Mouse (Mus musculus) stomach, embryonic 15.5 days (tissue): Measurements from ENCODE around the gene Fbxo11. TPM values are rescaled to one million over a fixed set of nuclear protein-coding genes. Genes with fewer than 3 reads are reported as not detected.
"Not testable (repeated sequence)": the region's sequence is repeated elsewhere in the genome, so short reads cannot be mapped to it uniquely, and the experiment has no call there.

ENCODE experiments used
- ATAC-seq: fragments of 200-750 bp; cut with Nextera tagmentation; 2 replicates; pipeline ENCODE4 v1.8.0; 2017; ENCODE audit warnings: low read depth, moderate number of reproducible peaks, moderate TSS enrichment; ENCODE audit not compliant: insufficient read depth, low FRiP score
- H3K27ac ChIP-seq: fragments of 300-500 bp; sonication (generic); 2 replicates; pipeline ENCODE4 v1.5.1; 2015; ENCODE audit warnings: mild to moderate bottlenecking, inconsistent platforms
- H3K27me3 ChIP-seq: fragments of 300-500 bp; sonication (generic); replicated peaks from 2 replicates; pipeline ENCODE4 v1.6.1; 2015; ENCODE audit warnings: inconsistent platforms
- H3K36me3 ChIP-seq: fragments of 300-500 bp; sonication (generic); 2 replicates; pipeline ENCODE4 v1.6.1; 2015; ENCODE audit warnings: inconsistent platforms
- H3K4me1 ChIP-seq: fragments of 300-500 bp; sonication (generic); 2 replicates; pipeline ENCODE4 v1.6.1; 2015; ENCODE audit warnings: inconsistent platforms
- H3K4me2 ChIP-seq: fragments of 300-500 bp; sonication (generic); 2 replicates; pipeline ENCODE4 v1.6.1; 2015; ENCODE audit warnings: mild to moderate bottlenecking, inconsistent platforms
- H3K4me3 ChIP-seq: fragments of 300-500 bp; sonication (generic); replicated peaks from 2 replicates; pipeline ENCODE4 v1.5.1; 2015; ENCODE audit warnings: inconsistent platforms
- H3K9ac ChIP-seq: fragments of 300-500 bp; sonication (generic); 2 replicates; pipeline ENCODE4 v1.6.1; 2015; ENCODE audit warnings: inconsistent platforms
- H3K9me3 ChIP-seq: fragments of 300-500 bp; sonication (generic); 2 replicates; pipeline ENCODE4 v1.6.1; 2016; ENCODE audit warnings: inconsistent platforms
- WGBS: fragments of 180-500 bp; shearing (Covaris S2); methylation state at CpG from one replicate; pipeline ENCODE4 v1.1.7; 2015; 5-methylcytosine and 5-hydroxymethylcytosine counted together
- polyA plus RNA-seq: library from polyadenylated mRNA; unstranded; fragments of >200 nt; fragmentation: Nextera tagmentation; extraction: Ambion mirVana; gene quantifications from 2 replicates; pipeline ENCODE4 v1.2.1, GENCODE M21; 2015

The Fbxo11 gene
- polyA plus RNA-seq, 1 experiment from 2014 or later: 15.2 TPM

DNA sequence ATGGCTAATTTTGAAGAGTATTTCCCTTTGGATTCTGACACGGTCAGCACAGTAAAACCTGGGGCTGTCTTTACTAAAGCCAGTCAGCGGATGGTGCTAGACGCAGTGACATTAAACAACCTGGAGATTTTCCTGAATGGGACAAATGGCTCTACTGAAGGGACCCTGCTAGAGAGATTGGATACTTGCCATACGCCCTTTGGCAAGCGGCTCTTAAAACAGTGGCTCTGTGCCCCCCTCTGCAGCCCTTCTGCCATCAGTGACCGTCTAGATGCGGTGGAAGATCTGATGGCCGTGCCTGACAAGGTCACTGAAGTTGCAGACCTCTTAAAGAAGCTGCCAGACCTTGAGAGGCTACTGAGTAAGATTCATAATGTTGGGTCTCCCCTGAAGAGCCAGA, 79.2 kb downstream of the Fbxo11 start:
- WGBS: 80% methylated on average over 8 of the region's 8 CpGs
- peaks cover 49% of the 10 kb centered on the region for H3K36me3 ChIP-seq
- no peaks in the 10 kb centered on the region for H3K9me3 ChIP-seq
- no peak for ATAC-seq
- H3K4me2 ChIP-seq: no peak overlapping the region
- H3K27ac ChIP-seq: no peak overlapping the region
- H3K27me3 ChIP-seq: no peaks in the 10 kb centered on the region
- H3K4me3 ChIP-seq: no peak overlapping the region
- H3K4me1 ChIP-seq: no peaks in the 10 kb centered on the region
- H3K9ac ChIP-seq: no peak overlapping the region

DNA sequence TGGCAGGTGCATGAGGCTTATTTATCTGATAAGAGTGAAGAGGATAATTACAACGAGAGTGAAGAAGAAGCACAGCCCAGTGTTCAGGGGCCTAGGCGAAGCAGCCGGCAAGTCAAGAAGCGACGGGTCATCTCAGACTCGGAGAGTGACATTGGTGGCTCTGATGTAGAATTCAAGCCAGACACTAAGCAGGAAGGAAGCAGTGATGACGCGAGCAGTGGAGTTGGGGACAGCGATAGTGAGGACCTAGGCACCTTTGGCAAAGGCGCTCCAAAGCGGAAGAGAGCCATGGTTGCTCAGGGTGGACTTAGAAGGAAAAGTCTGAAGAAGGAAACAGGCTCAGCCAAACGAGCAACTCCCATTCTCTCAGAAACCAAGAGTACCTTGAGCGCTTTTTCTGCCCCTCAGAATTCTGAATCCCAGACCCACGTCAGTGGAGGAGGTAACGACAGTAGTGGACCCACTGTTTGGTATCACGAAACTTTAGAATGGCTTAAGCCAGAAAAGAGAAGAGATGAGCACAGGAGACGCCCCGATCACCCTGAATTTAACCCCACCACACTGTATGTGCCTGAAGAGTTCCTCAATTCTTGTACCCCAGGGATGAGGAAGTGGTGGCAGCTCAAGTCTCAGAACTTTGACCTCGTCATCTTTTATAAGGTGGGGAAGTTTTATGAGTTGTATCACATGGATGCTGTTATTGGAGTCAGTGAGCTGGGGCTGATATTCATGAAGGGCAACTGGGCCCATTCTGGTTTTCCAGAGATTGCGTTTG, 80.5 kb downstream of the Fbxo11 start:
- Histone ChIP-seq H3K27ac (no peak overlapping the region), H3K9ac (no peak overlapping the region), H3K4me2 (no peak overlapping the region), H3K4me1 (no peaks in the 10 kb centered on the region), H3K4me3 (no peak overlapping the region), H3K27me3 (no peaks in the 10 kb centered on the region), H3K36me3 (peaks cover 39% of the 10 kb centered on the region), H3K9me3 (no peaks in the 10 kb centered on the region)
- ATAC-seq: no peak
- 89% methylated on average over 20 of the region's 20 CpGs for WGBS

DNA sequence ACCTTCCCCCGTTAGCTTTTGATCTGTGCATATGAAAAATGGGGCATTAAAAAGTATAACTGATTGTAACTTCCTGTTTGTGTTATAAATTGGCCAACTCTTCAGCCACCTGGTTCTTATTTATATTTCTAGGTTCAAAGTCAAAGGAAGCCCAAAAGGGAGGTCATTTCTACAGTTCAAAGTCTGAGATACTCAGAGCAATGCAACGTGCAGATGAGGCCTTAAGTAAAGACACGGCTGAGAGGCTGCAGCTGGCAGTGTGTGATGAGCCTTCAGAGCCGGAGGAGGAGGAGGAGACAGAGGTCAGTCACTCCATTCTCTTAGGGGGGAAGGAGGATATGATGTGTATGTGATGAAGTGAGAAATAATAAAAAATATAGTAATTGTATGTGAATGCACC, 81.8 kb downstream of the Fbxo11 start:
- Histone ChIP-seq H3K4me2 (no peak overlapping the region), H3K9me3 (no peaks in the 10 kb centered on the region), H3K27me3 (no peaks in the 10 kb centered on the region), H3K9ac (no peak overlapping the region), H3K27ac (no peak overlapping the region), H3K4me1 (0 out of 2 replicates have a peak, but pooled peaks cover 6% of the 10 kb centered on the region), H3K36me3 (peaks cover 31% of the 10 kb centered on the region), H3K4me3 (no peak overlapping the region)
- WGBS: 45% methylated on average over 4 of the region's 4 CpGs
- no peak for ATAC-seq

DNA sequence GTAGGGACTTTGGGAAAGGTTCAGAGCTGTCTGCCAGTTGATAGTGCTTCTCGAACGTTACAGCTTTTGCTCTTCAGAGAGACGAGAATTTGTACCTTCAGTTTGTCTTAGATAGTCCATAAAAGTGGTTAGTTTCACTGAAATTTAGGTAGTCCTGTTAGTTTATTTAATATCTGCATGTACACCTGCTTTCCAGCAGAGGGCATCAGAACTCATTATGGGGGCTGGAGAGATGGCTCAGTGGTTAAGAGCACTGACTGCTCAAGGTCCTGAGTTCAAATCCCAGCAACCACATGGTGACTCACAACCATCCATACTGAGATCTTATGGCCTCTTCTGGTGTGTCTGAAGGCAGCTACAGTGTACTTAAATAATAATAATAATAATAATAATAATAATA, 83.0 kb downstream of the Fbxo11 start:
- H3K36me3 ChIP-seq: peaks cover 21% of the 10 kb centered on the region
- H3K9ac ChIP-seq: no peak overlapping the region
- H3K27me3 ChIP-seq: no peaks in the 10 kb centered on the region
- 82% methylated on average over 3 of the region's 3 CpGs for WGBS
- no peaks in the 10 kb centered on the region for H3K9me3 ChIP-seq
- no peak overlapping the region for H3K4me3 ChIP-seq
- H3K4me1 ChIP-seq: peaks cover 9% of the 10 kb centered on the region; the same call in 1 of the 2 replicates
- no peak overlapping the region for H3K4me2 ChIP-seq
- H3K27ac ChIP-seq: no peak overlapping the region
- no peak for ATAC-seq

DNA sequence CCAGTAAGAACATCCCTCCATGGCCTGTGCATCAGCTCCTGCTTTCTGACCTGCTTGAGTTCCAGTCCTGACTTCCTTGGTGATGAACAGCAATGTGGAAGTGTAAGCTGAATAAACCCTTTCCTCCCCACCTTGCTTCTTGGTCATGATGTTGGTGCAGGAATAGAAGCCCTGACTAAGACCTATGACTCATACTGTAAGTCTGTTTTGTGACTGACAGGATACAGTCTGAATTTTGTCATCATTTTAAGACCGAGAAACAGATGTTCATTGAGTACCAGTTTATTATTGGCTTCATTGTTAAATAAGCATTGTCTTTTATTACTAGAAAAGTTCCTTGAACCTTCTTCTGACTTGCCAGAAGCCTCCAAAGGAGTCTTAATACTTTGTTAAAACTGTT, 85.4 kb downstream of the Fbxo11 start:
- H3K27ac ChIP-seq, H3K27me3 ChIP-seq, H3K4me3 ChIP-seq, H3K9ac ChIP-seq, H3K36me3 ChIP-seq, ATAC-seq, H3K9me3 ChIP-seq, H3K4me2 ChIP-seq: not testable (repeated sequence)
- WGBS: 74% methylated on average over 1 of the region's 1 CpGs
- H3K4me1 ChIP-seq: peaks cover 15% of the 10 kb centered on the region

DNA sequence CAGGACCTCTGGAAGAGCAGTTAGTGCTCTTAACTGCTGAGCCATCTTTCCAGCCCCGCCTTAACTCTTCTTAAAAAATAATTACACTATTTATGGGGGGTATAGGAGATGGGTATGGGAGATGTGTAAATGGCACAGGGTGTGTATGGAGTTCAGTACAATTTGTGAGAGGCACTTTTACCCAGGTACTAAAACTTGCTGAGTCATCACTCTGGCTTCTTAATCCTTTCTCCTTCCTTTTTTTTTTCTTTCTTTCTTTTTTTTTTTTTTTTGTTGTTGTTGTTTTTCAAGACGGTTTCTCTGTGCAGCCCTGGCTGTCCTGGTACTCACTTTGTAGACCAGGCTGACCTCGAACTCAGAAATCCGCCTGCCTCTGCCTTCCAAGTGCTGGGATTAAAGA, 88.2 kb downstream of the Fbxo11 start:
- H3K4me2 ChIP-seq, ATAC-seq, H3K9ac ChIP-seq, H3K27ac ChIP-seq, H3K9me3 ChIP-seq, H3K36me3 ChIP-seq, H3K27me3 ChIP-seq, H3K4me3 ChIP-seq: not testable (repeated sequence)
- peaks cover 22% of the 10 kb centered on the region for H3K4me1 ChIP-seq
- 87% methylated on average over 4 of the region's 4 CpGs for WGBS

DNA sequence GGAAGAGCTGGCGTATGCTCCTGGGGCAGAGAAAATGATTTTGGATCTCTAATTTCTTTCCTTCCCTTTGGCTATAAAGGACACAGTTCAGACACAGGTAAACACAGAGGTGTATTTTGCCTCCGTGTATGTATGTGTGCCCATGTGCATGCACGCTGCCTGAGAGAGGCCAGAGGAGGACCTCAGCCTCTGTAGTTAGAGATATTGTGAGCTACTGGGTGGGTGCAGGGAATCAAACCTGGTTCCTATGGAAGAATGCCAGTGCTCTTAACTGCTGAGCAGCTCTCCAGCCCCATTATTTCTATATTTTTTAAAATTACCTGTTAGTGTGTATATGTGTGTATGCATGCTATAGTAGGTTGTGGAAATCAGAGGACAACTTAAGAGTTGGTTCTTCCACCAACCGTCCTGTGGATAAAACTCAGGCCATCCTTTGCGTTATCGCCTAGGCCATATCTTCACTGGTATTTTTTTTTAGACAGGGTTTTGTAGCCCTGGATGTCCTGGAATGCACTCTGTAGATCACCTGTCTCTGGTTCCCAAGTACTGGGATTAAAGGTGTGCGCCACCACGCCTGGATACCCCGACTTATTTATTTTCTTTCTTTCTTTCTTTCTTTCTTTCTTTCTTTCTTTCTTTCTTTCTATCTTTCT, 88.8 kb downstream of the Fbxo11 start:
- H3K4me2 ChIP-seq: peak overlapping the region; percentile 62
- ATAC-seq: no peak
- H3K4me3 ChIP-seq: peak overlapping the region; percentile 98
- no peaks in the 10 kb centered on the region for H3K27me3 ChIP-seq
- H3K9me3 ChIP-seq: no peaks in the 10 kb centered on the region
- H3K36me3 ChIP-seq: no peaks in the 10 kb centered on the region; the same call in 1 of the 2 replicates
- WGBS: 67% methylated on average over 9 of the region's 9 CpGs
- 0 out of 2 replicates have a peak overlapping the region, but pooled peaks have one; percentile 91 for H3K27ac ChIP-seq
- no peak overlapping the region; the same call in 1 of the 2 replicates for H3K9ac ChIP-seq
- peaks cover 22% of the 10 kb centered on the region for H3K4me1 ChIP-seq

DNA sequence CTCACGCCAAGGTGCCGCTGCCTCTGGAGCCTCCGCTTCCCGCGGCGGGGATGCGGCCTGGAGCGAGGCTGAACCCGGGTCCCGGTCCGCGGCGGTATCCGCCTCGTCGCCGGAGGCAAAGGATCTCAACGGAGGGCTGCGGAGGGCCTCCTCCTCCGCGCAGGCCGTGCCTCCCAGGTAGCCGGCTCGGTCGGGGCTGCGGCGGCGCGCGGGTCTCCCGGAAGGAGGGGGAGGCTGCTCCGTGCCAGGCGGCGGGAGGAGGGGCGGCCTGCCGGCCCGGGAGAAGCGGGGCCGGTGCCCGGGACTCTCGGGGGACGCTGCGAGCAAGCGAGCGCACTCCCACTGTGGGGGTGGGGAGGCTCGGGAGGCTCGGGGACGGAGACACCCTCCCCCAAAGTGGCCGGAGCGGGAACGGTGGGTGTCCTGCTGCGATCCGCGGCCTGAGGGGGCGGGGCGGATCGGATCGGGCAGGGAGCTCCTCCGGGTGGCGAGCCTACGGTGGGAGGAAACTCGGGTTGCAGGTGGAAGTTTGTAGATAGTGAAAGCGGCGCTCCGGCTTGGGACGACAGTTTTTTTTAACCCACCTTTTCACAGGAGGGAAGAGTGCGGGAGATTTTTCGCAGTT, 89.8 kb downstream of the Fbxo11 start:
- peak overlapping the region; percentile 98 for H3K4me3 ChIP-seq
- under 1% methylated on average over 56 of the region's 68 CpGs for WGBS

DNA sequence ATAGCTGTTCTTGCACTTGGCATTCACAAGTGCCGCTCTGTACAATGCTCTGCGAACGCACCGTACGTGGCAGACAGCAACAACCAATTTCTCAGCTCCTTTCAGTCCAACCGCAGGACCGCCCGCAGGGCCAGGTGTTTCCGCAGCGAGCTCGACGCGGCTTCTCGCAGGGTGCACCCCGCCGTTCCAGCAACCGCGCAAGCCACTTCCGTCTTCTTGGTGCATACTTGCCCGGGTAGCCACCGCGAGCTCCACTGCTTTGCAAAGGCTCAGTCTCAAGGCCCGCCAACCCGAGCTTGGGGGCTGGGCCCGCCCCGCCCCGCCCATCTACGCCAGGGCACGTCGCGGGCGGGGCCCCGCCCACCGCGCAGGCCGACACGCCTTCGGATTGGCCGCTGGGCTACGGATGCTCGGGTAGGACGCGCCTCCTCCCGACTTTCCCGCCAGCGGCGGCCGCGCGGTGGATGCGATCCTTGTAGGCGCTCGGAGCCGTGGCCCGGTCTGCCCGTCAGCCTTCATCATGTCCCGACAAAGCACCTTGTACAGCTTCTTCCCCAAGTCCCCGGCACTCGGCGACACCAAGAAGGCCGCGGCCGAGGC, 90.4 kb downstream of the Fbxo11 start, which contains the start of gene Msh6:
TSS of gene Msh6 (plus strand) at position 434 of the 600 bp plus-strand sequence.
- Histone ChIP-seq H3K4me1 (peaks cover 22% of the 10 kb centered on the region), H3K36me3 (no peaks in the 10 kb centered on the region; the same call in 1 of the 2 replicates), H3K4me2 (peak within 1 kb of the TSS; percentile 70), H3K27ac (peak within 1 kb of the TSS; percentile 91), H3K4me3 (peak within 1 kb of the TSS; percentile 98), H3K27me3 (no peaks in the 10 kb centered on the region), H3K9ac (peak within 1 kb of the TSS; percentile 74), H3K9me3 (no peaks in the 10 kb centered on the region)
- WGBS: under 1% methylated on average over 63 of the region's 63 CpGs
- ATAC-seq: peak; percentile 96

More for the DNA sequence above, 89.8 kb downstream of the Fbxo11 start:
- Histone ChIP-seq H3K27ac (peak overlapping the region; percentile 91), H3K36me3 (no peaks in the 10 kb centered on the region; the same call in 1 of the 2 replicates), H3K9me3 (no peaks in the 10 kb centered on the region), H3K4me2 (peak overlapping the region; percentile 62), H3K27me3 (no peaks in the 10 kb centered on the region), H3K4me1 (peaks cover 22% of the 10 kb centered on the region), H3K9ac (peak overlapping the region; percentile 74)
- ATAC-seq: peak; percentile 48

DNA sequence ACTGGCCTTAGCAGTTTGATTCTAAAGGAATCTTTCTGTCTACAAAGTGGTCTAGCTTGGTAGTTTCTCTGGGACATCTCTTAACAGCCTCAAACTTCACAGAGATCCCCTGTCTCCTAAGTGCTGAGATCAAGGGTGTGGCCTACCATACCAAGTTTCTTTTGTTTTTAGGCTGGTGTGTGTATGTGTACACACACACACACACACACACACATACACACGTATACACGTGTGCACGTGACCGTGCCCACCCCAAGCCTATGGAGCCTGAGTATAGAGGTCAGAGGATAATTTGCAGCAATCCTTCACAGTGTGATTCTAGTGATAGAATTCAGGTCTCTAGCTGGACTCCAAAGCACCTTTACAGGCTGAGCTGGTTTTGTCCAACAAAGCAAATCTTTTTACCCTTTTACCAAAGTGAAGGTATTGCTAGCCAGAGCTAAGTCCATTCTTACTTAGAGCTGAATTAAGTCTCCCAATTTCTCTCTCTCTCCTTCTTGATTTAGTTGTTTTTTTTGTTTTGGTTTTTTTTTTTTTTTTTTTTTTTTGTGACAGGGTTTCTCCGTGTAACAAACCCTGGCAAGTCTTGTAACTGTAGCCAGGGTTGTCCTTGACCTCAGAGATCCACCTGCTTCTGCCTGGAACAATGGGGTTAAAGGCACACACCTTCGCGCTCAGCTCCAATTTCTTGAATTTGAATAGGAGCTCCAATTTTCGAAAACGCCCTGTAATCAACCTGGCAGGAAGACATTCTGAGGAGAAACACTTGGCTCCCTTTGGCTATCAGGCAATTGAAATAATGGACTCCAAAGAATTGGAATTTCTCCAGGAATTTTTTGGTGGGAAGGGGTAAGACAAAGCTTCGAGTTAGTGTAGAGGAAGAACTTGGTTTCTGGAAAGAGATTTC, 91.6 kb downstream of the Fbxo11 start:
- Histone ChIP-seq H3K9ac (no peak overlapping the region), H3K27ac (no peak overlapping the region), H3K4me3 (no peak overlapping the region), H3K36me3 (no peaks in the 10 kb centered on the region; the same call in 1 of the 2 replicates), H3K4me1 (peaks cover 17% of the 10 kb centered on the region), H3K4me2 (peak overlapping the region; percentile 70; the same call in 1 of the 2 replicates), H3K27me3 (no peaks in the 10 kb centered on the region), H3K9me3 (no peaks in the 10 kb centered on the region)
- 68% methylated on average over 10 of the region's 10 CpGs for WGBS
- ATAC-seq: no peak

DNA sequence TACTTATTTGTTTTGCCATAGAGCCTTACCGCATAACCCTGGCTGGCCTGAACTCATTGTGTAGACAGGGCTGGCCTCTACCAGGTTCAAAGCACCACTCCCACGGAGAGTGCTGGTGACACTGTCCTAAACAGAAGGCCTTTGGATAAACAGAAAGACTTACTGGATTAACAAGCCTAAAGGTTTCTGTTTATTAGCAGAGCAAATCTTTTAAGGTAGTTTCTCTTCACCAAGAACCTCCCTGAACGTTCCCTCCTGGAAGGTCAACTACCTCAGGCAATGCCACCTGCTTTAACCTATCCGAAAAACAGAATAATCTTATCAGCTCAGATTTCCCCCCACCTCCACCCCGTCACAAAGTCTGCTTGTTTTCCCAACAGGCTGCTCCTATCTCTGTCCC, 92.2 kb downstream of the Fbxo11 start:
- no peaks in the 10 kb centered on the region for H3K9me3 ChIP-seq
- 56% methylated on average over 5 of the region's 5 CpGs for WGBS
- no peaks in the 10 kb centered on the region; the same call in 1 of the 2 replicates for H3K36me3 ChIP-seq
- H3K9ac ChIP-seq: no peak overlapping the region
- H3K27me3 ChIP-seq: no peaks in the 10 kb centered on the region
- no peak overlapping the region for H3K27ac ChIP-seq
- H3K4me1 ChIP-seq: peaks cover 16% of the 10 kb centered on the region
- H3K4me2 ChIP-seq: no peak overlapping the region
- no peak for ATAC-seq
- H3K4me3 ChIP-seq: no peak overlapping the region
